Mouse (Mus musculus) olfactory bulb, adult 2 months (tissue): Measurements from ENCODE around the gene Vcl.

Experiments used
- CTCF ChIP-seq: fragments of 200-500 bp; IDR thresholded peaks from 2 replicates; pipeline ENCODE4 v1.5.1; 2012; ENCODE audit warnings: low read depth, mild to moderate bottlenecking, low read length, moderate library complexity; ENCODE audit not compliant: insufficient read depth
- POLR2A ChIP-seq: fragments of 200-500 bp; IDR thresholded peaks from 2 replicates; pipeline ENCODE4 v1.6.1; 2012; ENCODE audit warnings: mild to moderate bottlenecking, low read depth, low read length, moderate library complexity; ENCODE audit not compliant: insufficient read depth

GRCm38 (mm10) chr14:21073981-21074380 lies 144.8 kb downstream of the Vcl start:
- no peak for TF ChIP-seq CTCF
- TF ChIP-seq POLR2A: no peak
